Mouse (Mus musculus): Measurements from ENCODE around the gene Ifitm1.

Gene Ifitm1

GRCm38 (mm10) chr7:140966921-140967320 lies at the start of gene Ifitm1:
Gene Ifitm1 (plus strand): TSS chr7:140967221.
- DNase-seq (ENCODE audit: low spot score) = no peak

- no peak for DNase-seq (ENCODE audit: low spot score)
These were observed 47.1 kb upstream of the Ifitm1 start for GRCm38 (mm10) chr7:140919911-140920310.

- no peak for DNase-seq (ENCODE audit: low spot score)
These were observed 46.5 kb upstream of the Ifitm1 start, which contains the start of gene Nlrp6 for GRCm38 (mm10) chr7:140920418-140921029. Gene Nlrp6 (plus strand): TSS chr7:140920902.

- DNase-seq (ENCODE audit: low spot score) = no peak
These were observed 45.6 kb upstream of the Ifitm1 start for GRCm38 (mm10) chr7:140921225-140921975.

GRCm38 (mm10) chr7:140922398-140923069 lies 44.5 kb upstream of the Ifitm1 start:
- DNase-seq (ENCODE audit: low spot score) = no peak

GRCm38 (mm10) chr7:140923070-140923775 lies 43.8 kb upstream of the Ifitm1 start:
- no peak for DNase-seq (ENCODE audit: low spot score)

- no peak for DNase-seq (ENCODE audit: low spot score)
These were observed 39.8 kb upstream of the Ifitm1 start for GRCm38 (mm10) chr7:140927181-140927580.

- DNase-seq (ENCODE audit: low spot score) = no peak
These were observed 28.6 kb upstream of the Ifitm1 start for GRCm38 (mm10) chr7:140938436-140938835.

- DNase-seq (ENCODE audit: low spot score) = no peak
These were observed 28.1 kb upstream of the Ifitm1 start for GRCm38 (mm10) chr7:140938896-140939295.

GRCm38 (mm10) chr7:140939669-140940171 lies 27.3 kb upstream of the Ifitm1 start:
- no peak for DNase-seq (ENCODE audit: low spot score)

GRCm38 (mm10) chr7:140941222-140942051 lies 25.6 kb upstream of the Ifitm1 start, which contains the start of gene Pgghg:
Gene Pgghg (plus strand): TSS chr7:140941391.
- DNase-seq (ENCODE audit: low spot score) = peak; percentile 67

- no peak for DNase-seq (ENCODE audit: low spot score)
These were observed 24.7 kb upstream of the Ifitm1 start for GRCm38 (mm10) chr7:140942341-140942740.

GRCm38 (mm10) chr7:140942811-140943210 lies 24.2 kb upstream of the Ifitm1 start:
- DNase-seq (ENCODE audit: low spot score) = no peak

- no peak for DNase-seq (ENCODE audit: low spot score)
These were observed 23.7 kb upstream of the Ifitm1 start for GRCm38 (mm10) chr7:140943356-140943755.

- DNase-seq (ENCODE audit: low spot score) = no peak
These were observed 22.8 kb upstream of the Ifitm1 start for GRCm38 (mm10) chr7:140944236-140944635.

- no peak for DNase-seq (ENCODE audit: low spot score)
These were observed 21.8 kb upstream of the Ifitm1 start for GRCm38 (mm10) chr7:140945247-140945646.

GRCm38 (mm10) chr7:140946311-140946710 lies 20.7 kb upstream of the Ifitm1 start:
- DNase-seq (ENCODE audit: low spot score) = no peak

GRCm38 (mm10) chr7:140946980-140947379 lies 20.0 kb upstream of the Ifitm1 start:
- DNase-seq (ENCODE audit: low spot score) = no peak

GRCm38 (mm10) chr7:140948161-140948560 lies 18.9 kb upstream of the Ifitm1 start:
- DNase-seq (ENCODE audit: low spot score) = no peak

- DNase-seq (ENCODE audit: low spot score) = no peak
These were observed 17.8 kb upstream of the Ifitm1 start for GRCm38 (mm10) chr7:140949255-140949654.
